Mouse (Mus musculus): ENCODE measurements at regions not wholly inside any gene's neighbourhood (a gene's known extent, or its start where the extent isn't known, plus 50 kb on each side); places are given as distances from the start of the nearest gene placed in this dataset.

GRCm38 (mm10) chr7:83195896-83196537 lies 328.9 kb downstream of the Mex3b start:
- TF ChIP-seq CTCF (IDR thresholded peaks at IDR 0.05; ENCODE audit: control insufficient read depth, insufficient read depth, low read length) (no peak), POLR2A (IDR thresholded peaks at IDR 0.05; ENCODE audit: borderline replicate concordance, control insufficient read depth, low read depth, low read length) (no peak)

Measured in bone marrow, adult 2 months (tissue).